Mouse (Mus musculus) spleen, postnatal 14 days (tissue): ENCODE measurements around the gene Foxred1.
A peak's percentile ranks its signal among the peaks of the same experiment; 100 is the strongest.

Experiments used
- DNase-seq, 2 experiments: peaks; one replicate each; pipeline ENCODE4 v3.0.0; 2021 to 2022; ENCODE audit warnings: low spot score in 2 of 2

Gene Foxred1

GRCm38 (mm10) chr9:35192983-35193542, 17.8 kb downstream of the Foxred1 start:
- DNase-seq: no peak

- DNase-seq: no peak
These were observed 22.2 kb downstream of the Foxred1 start for GRCm38 (mm10) chr9:35188700-35189099.

- no peak for DNase-seq
These were observed 23.4 kb downstream of the Foxred1 start for GRCm38 (mm10) chr9:35187351-35187903.

- peak in 1 of 2 experiments; percentile 20 for DNase-seq
These were observed 24.4 kb downstream of the Foxred1 start for GRCm38 (mm10) chr9:35186430-35186829.

- DNase-seq: no peak
These were observed 27.5 kb downstream of the Foxred1 start for GRCm38 (mm10) chr9:35183359-35183758.

GRCm38 (mm10) chr9:35182832-35183231, 28.0 kb downstream of the Foxred1 start:
- DNase-seq: no peak

GRCm38 (mm10) chr9:35176124-35176659, 34.7 kb downstream of the Foxred1 start:
- DNase-seq: no peak

GRCm38 (mm10) chr9:35175251-35176123, 35.4 kb downstream of the Foxred1 start, which contains the start of gene Dcps:
TSS of gene Dcps (minus strand) at chr9:35176061.
- DNase-seq: peak; percentile 84 to 90

GRCm38 (mm10) chr9:35173331-35173730, 37.5 kb downstream of the Foxred1 start:
- no peak for DNase-seq

GRCm38 (mm10) chr9:35170071-35170470, 40.8 kb downstream of the Foxred1 start:
- DNase-seq: no peak

GRCm38 (mm10) chr9:35166798-35167635, 43.8 kb downstream of the Foxred1 start:
- no peak for DNase-seq

GRCm38 (mm10) chr9:35166144-35166797, 44.6 kb downstream of the Foxred1 start:
- no peak for DNase-seq

GRCm38 (mm10) chr9:35164142-35164874, 46.5 kb downstream of the Foxred1 start:
- DNase-seq: no peak

GRCm38 (mm10) chr9:35163011-35163690, 47.7 kb downstream of the Foxred1 start:
- no peak for DNase-seq

GRCm38 (mm10) chr9:35161721-35162120, 49.1 kb downstream of the Foxred1 start:
- no peak for DNase-seq

- DNase-seq: no peak
These were observed 50.2 kb downstream of the Foxred1 start for GRCm38 (mm10) chr9:35160662-35161061.

GRCm38 (mm10) chr9:35158477-35158876, 52.4 kb downstream of the Foxred1 start:
- no peak for DNase-seq

- no peak for DNase-seq
These were observed 54.0 kb downstream of the Foxred1 start for GRCm38 (mm10) chr9:35156862-35157261.

- DNase-seq: no peak
These were observed 54.7 kb downstream of the Foxred1 start for GRCm38 (mm10) chr9:35156002-35156710.
